In genomic region chr1:149922219-149922618, GRCm38 (mm10) we compare ENCODE assay signal across 11 mouse cellular contexts.
"Had no signal": no experiment of that assay in that cellular context is flagged by ENCODE, and none has a peak within 500 bp of the region (broad histone marks: within the 10 kb centered on the region; RNA-seq: fewer than 3 reads in every experiment).

No protein-coding gene starts in this region.

- ATAC-seq: hindbrain, embryonic 16.5 days; inflammation-experienced regulatory T-cells, adult 6 months; liver, postnatal 0 days; midbrain, embryonic 13.5 days had no signal

- H3K27ac ChIP-seq: limb, embryonic 12.5 days; liver, embryonic 13.5 days; midbrain, embryonic 13.5 days had no signal

- H3K9me3 ChIP-seq: limb, embryonic 12.5 days; liver, embryonic 13.5 days; midbrain, embryonic 13.5 days had no signal

- H3K36me3 ChIP-seq: limb, embryonic 12.5 days; liver, embryonic 13.5 days; midbrain, embryonic 13.5 days had no signal

- H3K4me3 ChIP-seq: limb, embryonic 12.5 days; liver, embryonic 13.5 days; midbrain, embryonic 13.5 days had no signal

- H3K4me1 ChIP-seq: liver, embryonic 13.5 days; midbrain, embryonic 13.5 days had no signal

- H3K27me3 ChIP-seq: limb, embryonic 12.5 days; liver, embryonic 13.5 days; midbrain, embryonic 13.5 days had no signal

- DNase-seq: kidney, adult 2 months; kidney, postnatal 10 days; liver; liver, embryonic 13.5 days; liver, postnatal 0 days; spleen, adult 18-20 months; thymus, adult 2 months had no signal

- H3K9ac ChIP-seq: limb, embryonic 12.5 days; liver, embryonic 13.5 days; liver, postnatal 0 days; midbrain, embryonic 13.5 days had no signal

- H3K4me2 ChIP-seq: limb, embryonic 12.5 days; liver, embryonic 13.5 days; midbrain, embryonic 13.5 days had no signal
